Mouse (Mus musculus) lung, embryonic 16.5 days (tissue): ENCODE results near the gene Tomm7. TPM values are rescaled to one million over a fixed set of nuclear protein-coding genes. Genes with fewer than 3 reads are reported as not detected.

Experiments used
- polyA plus RNA-seq: library from polyadenylated mRNA; unstranded; fragments of >200 nt; fragmentation: Nextera tagmentation; extraction: Ambion mirVana; gene quantifications from 2 replicates; pipeline ENCODE4 v1.2.1, GENCODE M21; 2015

The Tomm7 gene
- polyA plus RNA-seq, 1 experiment from 2014 or later, result 113 TPM

Other genes starting within 250 kb of the Tomm7 start
- gene Srpk2, start 159.5 kb downstream of the Tomm7 start, polyA plus RNA-seq, result 43.7 and 45.7 TPM in 2 replicates
- gene Pus7, start 60.5 kb downstream of the Tomm7 start, polyA plus RNA-seq, result 23.0 and 23.6 TPM in 2 replicates
- gene Rint1, start 56.5 kb downstream of the Tomm7 start, polyA plus RNA-seq, result 30.6 and 37.2 TPM in 2 replicates
- 16.1 and 17.1 TPM in 2 replicates for gene Fam126a, start 186.5 kb upstream of the Tomm7 start, polyA plus RNA-seq